Mouse (Mus musculus) embryonic facial prominence, embryonic 14.5 days (tissue): ENCODE measurements at regions not wholly inside any gene's neighbourhood (a gene's known extent, or its start where the extent isn't known, plus 50 kb on each side); places are given as distances from the start of the nearest gene placed in this dataset.

Source experiments
- ATAC-seq: fragments of 200-750 bp; cut with Nextera tagmentation; 2 replicates; pipeline ENCODE4 v1.8.0; 2017; ENCODE audit warnings: low read depth, moderate number of reproducible peaks, moderate TSS enrichment
- DNase-seq: peaks from one replicate; pipeline ENCODE4 v3.0.0-alpha.2; 2015; ENCODE audit warnings: low spot score
- H3K27ac ChIP-seq: fragments of 300-500 bp; sonication (generic); replicated peaks from 2 replicates; pipeline ENCODE4 v1.5.1; 2014; ENCODE audit warnings: low read depth, mild to moderate bottlenecking, low read length, moderate library complexity
- H3K27me3 ChIP-seq: fragments of 300-500 bp; sonication (generic); replicated peaks from 2 replicates; pipeline ENCODE4 v1.6.1; 2014; ENCODE audit warnings: low read length; ENCODE audit not compliant: control insufficient read depth, insufficient read depth
- H3K36me3 ChIP-seq: fragments of 300-500 bp; sonication (generic); 2 replicates; pipeline ENCODE4 v1.6.1; 2014; ENCODE audit warnings: low read length, mixed read lengths; ENCODE audit not compliant: control insufficient read depth, insufficient read depth
- H3K4me1 ChIP-seq: fragments of 300-500 bp; sonication (generic); 2 replicates; pipeline ENCODE4 v1.6.1; 2014; ENCODE audit warnings: antibody characterized with exemption, low read length; ENCODE audit not compliant: control insufficient read depth, insufficient read depth
- H3K4me2 ChIP-seq: fragments of 300-500 bp; sonication (generic); 2 replicates; pipeline ENCODE4 v1.6.1; 2014; ENCODE audit warnings: low read depth, mild to moderate bottlenecking, low read length, moderate library complexity, mixed read lengths
- H3K4me3 ChIP-seq: fragments of 300-500 bp; sonication (generic); 2 replicates; pipeline ENCODE4 v1.5.1; 2014; ENCODE audit warnings: low read depth, mild to moderate bottlenecking, low read length
- H3K9ac ChIP-seq: fragments of 300-500 bp; sonication (generic); 2 replicates; pipeline ENCODE4 v1.6.1; 2014; ENCODE audit warnings: low read depth, mild to moderate bottlenecking, low read length, moderate library complexity, mixed read lengths
- H3K9me3 ChIP-seq: fragments of 300-500 bp; sonication (generic); 2 replicates; pipeline ENCODE4 v1.6.1; 2016; ENCODE audit warnings: low read length; ENCODE audit not compliant: control insufficient read depth
- WGBS: fragments of 180-500 bp; shearing (Covaris S2); extraction: QIAGEN DNeasy Blood & Tissue Kit; methylation state at CpG from one replicate; pipeline ENCODE4 v1.1.7; 2014; 5-methylcytosine and 5-hydroxymethylcytosine counted together

DNA sequence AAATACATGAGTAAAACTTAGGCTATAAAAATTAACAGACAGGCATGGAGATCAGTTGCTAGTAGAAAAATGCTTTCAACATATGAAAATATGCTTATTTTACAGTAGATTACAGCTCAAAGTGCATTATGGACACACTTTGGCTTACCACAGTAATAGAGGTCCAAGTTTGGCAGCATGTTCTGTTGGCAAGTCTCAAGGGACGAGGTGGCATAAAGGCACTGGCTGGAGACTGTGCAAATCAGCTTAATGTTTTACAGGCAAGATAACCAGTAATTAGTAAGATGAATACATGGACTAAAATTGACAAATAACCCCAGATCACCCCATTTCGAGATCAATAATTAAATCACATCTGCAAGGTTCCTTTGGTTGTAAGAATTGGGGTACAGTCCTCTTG lies 68.0 kb upstream of the Tmem26 start:
- H3K4me2 ChIP-seq: no peak overlapping the region
- H3K36me3 ChIP-seq: no peaks in the 10 kb centered on the region
- H3K9ac ChIP-seq: no peak overlapping the region
- H3K4me3 ChIP-seq: no peak overlapping the region
- no peak overlapping the region for H3K27ac ChIP-seq
- peaks cover 4% of the 10 kb centered on the region; the same call in 1 of the 2 replicates for H3K9me3 ChIP-seq
- H3K4me1 ChIP-seq: no peaks in the 10 kb centered on the region
- DNase-seq (no peak), ATAC-seq (no peak)
- no peaks in the 10 kb centered on the region for H3K27me3 ChIP-seq
- WGBS: 76% methylated on average over 2 of the region's 2 CpGs

DNA sequence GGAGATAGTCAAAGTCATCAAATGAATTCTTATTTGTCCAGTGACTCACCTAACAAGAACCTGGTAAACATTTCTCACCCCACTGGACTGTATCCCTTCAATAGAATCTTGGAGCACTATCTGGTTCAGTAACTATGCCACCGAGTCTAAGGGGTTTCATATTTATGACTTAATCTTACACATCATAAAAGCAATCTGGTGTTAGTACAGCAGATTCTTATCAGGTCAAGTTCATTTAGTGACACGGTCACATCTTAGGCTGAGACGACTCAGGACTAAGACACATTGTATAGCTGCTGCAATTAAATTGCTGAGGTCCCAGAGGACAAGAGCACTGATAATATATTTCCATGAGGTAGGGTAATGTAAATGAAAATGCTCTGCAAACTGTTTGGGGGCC lies 57.4 kb upstream of the Tmem26 start:
- DNase-seq: no peak
- Histone ChIP-seq H3K27ac (no peak overlapping the region), H3K9ac (no peak overlapping the region), H3K27me3 (no peaks in the 10 kb centered on the region), H3K9me3 (no peaks in the 10 kb centered on the region), H3K4me2 (no peak overlapping the region), H3K36me3 (no peaks in the 10 kb centered on the region), H3K4me3 (no peak overlapping the region), H3K4me1 (no peaks in the 10 kb centered on the region)
- 85% methylated on average over 3 of the region's 3 CpGs for WGBS
- ATAC-seq: no peak

DNA sequence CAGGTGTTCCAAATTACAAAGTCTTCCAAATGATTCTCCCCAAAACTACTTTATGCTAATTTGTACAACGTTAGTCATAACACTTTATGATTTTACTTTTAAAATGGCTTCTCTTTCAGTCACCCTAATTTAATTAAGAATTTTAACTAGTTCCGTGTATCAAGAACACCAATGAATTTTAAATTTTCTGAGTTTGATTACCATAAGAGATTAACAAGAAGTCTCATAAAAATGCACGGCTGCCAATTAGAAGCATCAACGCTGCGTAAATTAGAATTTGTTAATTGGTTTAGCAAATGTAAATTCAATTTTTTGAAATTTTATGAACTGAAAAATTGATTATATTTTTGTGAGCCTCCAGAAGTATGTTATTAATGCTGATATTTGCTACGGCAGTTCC lies 54.1 kb upstream of the Tmem26 start:
- H3K27me3 ChIP-seq: no peaks in the 10 kb centered on the region
- H3K9me3 ChIP-seq: no peaks in the 10 kb centered on the region
- H3K4me3 ChIP-seq: no peak overlapping the region
- 84% methylated on average over 6 of the region's 6 CpGs for WGBS
- H3K4me2 ChIP-seq: no peak overlapping the region
- H3K4me1 ChIP-seq: peaks cover 5% of the 10 kb centered on the region; the same call in 1 of the 2 replicates
- no peaks in the 10 kb centered on the region for H3K36me3 ChIP-seq
- no peak overlapping the region for H3K27ac ChIP-seq
- ATAC-seq (no peak), DNase-seq (no peak)
- no peak overlapping the region for H3K9ac ChIP-seq

DNA sequence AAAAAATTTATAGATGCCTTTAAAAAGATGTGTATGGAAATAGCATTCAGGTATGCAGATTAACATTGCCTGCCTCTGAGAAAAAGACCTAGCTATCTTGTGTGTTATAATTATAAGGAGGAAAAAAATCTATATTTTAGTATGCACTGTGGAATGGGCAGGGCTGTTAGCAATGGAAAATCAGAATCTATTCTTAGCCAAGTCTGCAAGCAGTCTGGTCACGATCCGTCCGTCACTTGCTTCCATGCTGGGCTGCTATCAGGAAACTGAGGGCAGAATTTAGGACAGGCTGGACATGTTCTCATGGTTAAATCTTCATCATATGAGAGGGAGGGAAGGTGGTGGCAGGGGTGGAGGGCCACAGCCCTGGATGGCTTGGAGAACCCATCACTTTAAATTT lies 53.5 kb upstream of the Tmem26 start:
- Histone ChIP-seq H3K9ac (no peak overlapping the region), H3K9me3 (no peaks in the 10 kb centered on the region), H3K4me2 (no peak overlapping the region), H3K27me3 (no peaks in the 10 kb centered on the region), H3K4me3 (no peak overlapping the region), H3K4me1 (peaks cover 5% of the 10 kb centered on the region; the same call in 1 of the 2 replicates), H3K27ac (no peak overlapping the region), H3K36me3 (no peaks in the 10 kb centered on the region)
- ATAC-seq: no peak
- 55% methylated on average over 3 of the region's 3 CpGs for WGBS
- DNase-seq: peak; percentile 35

DNA sequence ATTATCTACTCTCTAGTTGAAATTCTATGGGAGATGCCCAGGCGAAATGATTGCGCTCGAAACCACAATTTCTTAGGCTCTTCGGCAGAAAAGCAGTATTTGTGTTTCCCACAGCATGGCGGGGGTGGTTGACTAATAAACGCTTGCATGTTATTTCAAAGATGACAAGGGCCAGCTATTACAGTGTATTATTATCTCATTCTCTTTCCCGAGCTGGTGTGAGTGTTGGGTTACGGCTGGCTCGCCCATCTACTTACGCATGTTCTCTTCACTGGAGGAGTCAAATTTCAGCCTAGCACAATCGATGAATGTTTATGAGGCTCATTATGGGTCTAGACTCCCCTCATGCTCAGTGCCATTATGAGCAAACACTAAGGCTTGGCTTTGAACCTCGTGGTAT lies 51.2 kb upstream of the Tmem26 start:
- 48% methylated on average over 12 of the region's 12 CpGs for WGBS
- H3K27ac ChIP-seq: peak overlapping the region; percentile 44; the same call in 1 of the 2 replicates
- DNase-seq: peak; percentile 78

DNA sequence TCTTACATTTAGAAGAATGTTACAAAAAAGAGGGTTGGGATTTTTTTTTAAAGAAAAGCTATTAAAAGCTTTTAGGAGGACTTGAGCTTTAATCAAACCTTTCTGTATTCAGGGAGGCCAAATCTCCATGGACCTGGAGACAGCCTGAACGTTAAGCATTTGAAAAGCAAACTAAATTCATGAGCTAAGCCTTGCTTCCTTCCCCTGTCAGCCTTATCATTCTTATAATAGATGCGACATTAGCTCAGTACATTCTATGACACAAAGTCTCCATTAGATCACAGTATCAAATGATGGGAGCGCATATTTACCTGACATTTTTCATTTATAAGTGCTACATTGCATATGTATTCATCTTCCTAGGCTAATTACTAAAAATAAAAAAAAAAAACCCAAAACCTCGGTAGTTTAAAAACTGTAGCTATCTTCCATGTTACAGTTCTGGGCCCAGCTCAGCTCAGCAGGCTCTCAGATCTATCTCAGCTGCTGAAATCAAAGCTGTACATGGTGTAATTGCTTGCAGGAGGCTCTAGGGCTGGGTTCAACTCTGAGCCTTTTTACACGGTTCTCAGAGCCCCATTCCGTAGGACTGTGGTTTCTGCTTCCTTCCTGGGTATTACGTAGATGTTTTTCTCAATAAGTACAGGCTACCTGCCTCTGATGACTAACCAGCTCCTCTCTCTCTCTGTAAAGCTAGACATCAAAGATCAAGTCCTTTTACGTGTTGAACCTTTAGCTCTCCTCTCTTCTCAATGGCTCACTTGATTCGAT lies 50.2 kb upstream of the Tmem26 start:
- H3K9ac ChIP-seq: no peak overlapping the region
- H3K27me3 ChIP-seq: no peaks in the 10 kb centered on the region
- H3K9me3 ChIP-seq: no peaks in the 10 kb centered on the region
- H3K27ac ChIP-seq: peak overlapping the region; percentile 44
- peaks cover 5% of the 10 kb centered on the region; the same call in 1 of the 2 replicates for H3K4me1 ChIP-seq
- DNase-seq: peak; percentile 34
- H3K4me2 ChIP-seq: no peak overlapping the region
- no peak for ATAC-seq
- no peaks in the 10 kb centered on the region for H3K36me3 ChIP-seq
- 49% methylated on average over 9 of the region's 9 CpGs for WGBS
- no peak overlapping the region for H3K4me3 ChIP-seq

More for the DNA sequence above, 51.2 kb upstream of the Tmem26 start:
- H3K36me3 ChIP-seq: no peaks in the 10 kb centered on the region
- H3K9ac ChIP-seq: no peak overlapping the region
- no peak overlapping the region for H3K4me2 ChIP-seq
- H3K9me3 ChIP-seq: no peaks in the 10 kb centered on the region
- no peaks in the 10 kb centered on the region for H3K27me3 ChIP-seq
- H3K4me3 ChIP-seq: no peak overlapping the region
- peaks cover 5% of the 10 kb centered on the region; the same call in 1 of the 2 replicates for H3K4me1 ChIP-seq
- ATAC-seq: peak; percentile 78
